Mouse (Mus musculus) megakaryocyte, embryonic 14.5 days (primary cell): ENCODE measurements around the gene Calcoco2.

Experiments used
- FLI1 ChIP-seq: IDR thresholded peaks from 2 replicates; pipeline ENCODE4 v1.6.1; 2012; ENCODE audit warnings: low read length, inconsistent platforms, mixed read lengths
- GATA1 ChIP-seq: IDR thresholded peaks from 3 replicates; pipeline ENCODE4 v1.6.1; 2012; ENCODE audit warnings: mixed read lengths, low read length, inconsistent platforms, borderline replicate concordance

- TF ChIP-seq GATA1 (no peak), FLI1 (no peak)
Measured at GRCm38 (mm10) chr11:96092674-96093291, 19.0 kb downstream of the Calcoco2 start.
